Mouse (Mus musculus) forelimb bud, embryonic 11.5 days (tissue): ENCODE results near the gene Faim2.

Experiments
- DNase-seq: peaks from one replicate; pipeline ENCODE4 v3.0.0-alpha.2; 2012; ENCODE audit warnings: low read depth, low spot score

The Faim2 gene

GRCm38 (mm10) chr15:99469067-99469466 lies 58.9 kb downstream of the Faim2 start:
- DNase-seq: peak; percentile 73

- no peak for DNase-seq
Measured at GRCm38 (mm10) chr15:99463194-99463593, 64.8 kb downstream of the Faim2 start.

GRCm38 (mm10) chr15:99457606-99458401 lies 70.2 kb downstream of the Faim2 start, which contains the start of gene Nckap5l:
Nckap5l (minus strand) TSS chr15:99457748.
- DNase-seq: peak; percentile 95

GRCm38 (mm10) chr15:99456963-99457605 lies 70.9 kb downstream of the Faim2 start:
- peak; percentile 59 for DNase-seq

- no peak for DNase-seq
Measured at GRCm38 (mm10) chr15:99456338-99456962, 71.5 kb downstream of the Faim2 start.

GRCm38 (mm10) chr15:99455415-99455814 lies 72.5 kb downstream of the Faim2 start:
- DNase-seq: no peak

DNA sequence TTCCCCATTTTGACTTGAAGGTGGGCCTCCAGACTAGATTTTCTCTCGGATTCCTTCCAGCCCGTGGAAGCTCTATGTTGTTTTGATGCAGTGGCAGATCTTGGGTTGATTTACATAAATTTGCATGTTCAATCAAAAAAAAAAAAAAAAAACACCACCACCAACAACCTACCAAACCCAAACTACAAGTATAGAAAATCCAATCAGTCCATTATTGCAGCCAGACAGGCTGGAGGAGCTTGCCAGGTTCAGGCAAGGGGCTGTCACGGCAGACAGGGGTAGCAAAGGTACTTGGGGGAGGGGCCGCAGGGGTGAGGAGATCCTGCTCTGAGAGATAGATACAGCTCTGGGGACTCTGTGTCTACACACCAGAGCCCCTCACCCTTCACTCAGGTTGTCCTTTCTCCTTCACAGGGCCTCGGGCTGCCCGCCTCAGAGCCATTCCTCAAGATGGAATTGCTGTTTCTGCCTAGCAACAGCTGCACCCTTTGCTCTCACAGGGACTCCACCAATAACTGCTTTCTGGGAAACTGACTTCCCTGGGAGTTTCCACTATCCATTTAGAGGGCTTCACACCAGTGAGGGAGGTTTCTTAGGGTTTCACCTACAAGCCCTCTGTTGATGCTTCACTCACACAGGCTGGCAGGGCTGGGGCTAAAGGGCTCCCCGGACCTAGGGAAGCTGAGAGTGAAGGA lies 73.2 kb downstream of the Faim2 start:
- DNase-seq: no peak

DNA sequence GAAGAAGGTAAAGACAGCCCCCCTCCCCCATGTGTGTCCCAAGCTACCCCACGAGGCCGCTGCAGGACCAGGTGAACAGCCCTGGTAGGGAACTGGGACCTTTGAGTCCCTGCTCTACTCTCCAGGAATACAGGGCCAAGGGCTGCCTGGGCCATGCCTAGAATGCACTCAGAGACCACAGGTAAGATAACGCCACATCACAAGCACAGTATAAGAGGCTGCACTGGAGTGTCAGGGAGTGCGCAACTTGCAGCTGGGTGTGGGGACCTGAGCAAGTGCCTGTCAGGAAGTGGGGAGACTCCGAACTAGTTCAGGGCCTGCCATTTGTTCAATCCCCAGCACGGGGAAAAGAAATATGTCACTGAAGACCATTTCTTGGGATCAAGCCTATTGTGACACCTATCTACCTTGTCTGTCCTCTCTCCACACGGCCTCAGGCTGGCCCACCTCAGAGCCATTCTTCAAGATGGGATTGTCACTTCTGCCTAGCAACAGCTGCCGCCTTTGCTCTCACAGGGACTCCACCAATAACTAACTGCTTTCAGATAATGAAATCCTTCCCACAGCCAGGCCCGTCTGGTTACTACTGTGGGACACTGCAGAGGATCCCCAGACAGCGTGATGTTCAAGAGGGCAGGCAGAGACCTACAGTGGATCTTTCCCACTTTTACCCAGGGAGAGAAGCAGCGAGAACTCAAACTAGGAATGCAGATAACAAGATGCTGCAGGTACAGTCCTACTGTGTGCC lies 74.6 kb downstream of the Faim2 start:
- DNase-seq: no peak

GRCm38 (mm10) chr15:99449751-99450280 lies 78.1 kb downstream of the Faim2 start:
- no peak for DNase-seq

- no peak for DNase-seq
Measured at GRCm38 (mm10) chr15:99449131-99449750, 78.7 kb downstream of the Faim2 start.
